Mouse (Mus musculus) liver, embryonic 16.5 days (tissue): Measurements from ENCODE around the gene Ankrd61. TPM values are rescaled to one million over a fixed set of nuclear protein-coding genes. Genes with fewer than 3 reads are reported as not detected.

Experiments
- ATAC-seq: fragments of 200-750 bp; cut with Nextera tagmentation; 2 replicates; pipeline ENCODE4 v1.8.0; 2017; ENCODE audit warnings: low read depth, mild to moderate bottlenecking, moderate number of reproducible peaks, moderate library complexity
- H3K27ac ChIP-seq: fragments of 300-500 bp; sonication (generic); 2 replicates; pipeline ENCODE4 v1.5.1; 2014; ENCODE audit warnings: mild to moderate bottlenecking, low read length
- H3K27me3 ChIP-seq: fragments of 300-500 bp; sonication (generic); 2 replicates; pipeline ENCODE4 v1.6.1; 2014; ENCODE audit warnings: low read depth, low read length, mixed read lengths; ENCODE audit not compliant: control insufficient read depth, insufficient read depth
- H3K36me3 ChIP-seq: fragments of 300-500 bp; sonication (generic); 2 replicates; pipeline ENCODE4 v1.6.1; 2014; ENCODE audit warnings: mild to moderate bottlenecking; ENCODE audit not compliant: control insufficient read depth, insufficient read depth
- H3K4me1 ChIP-seq: fragments of 300-500 bp; sonication (generic); 2 replicates; pipeline ENCODE4 v1.6.1; 2014; ENCODE audit warnings: low read depth, low read length, mixed read lengths; ENCODE audit not compliant: control insufficient read depth
- H3K4me2 ChIP-seq: fragments of 300-500 bp; sonication (generic); 2 replicates; pipeline ENCODE4 v1.6.1; 2014; ENCODE audit warnings: low read depth, low read length, mixed read lengths
- H3K4me3 ChIP-seq: fragments of 300-500 bp; sonication (generic); 2 replicates; pipeline ENCODE4 v1.5.1; 2014; ENCODE audit warnings: low read depth, mild to moderate bottlenecking, low read length
- H3K9ac ChIP-seq: fragments of 300-500 bp; sonication (generic); 2 replicates; pipeline ENCODE4 v1.6.1; 2014; ENCODE audit warnings: low read depth, low read length
- H3K9me3 ChIP-seq: fragments of 300-500 bp; sonication (generic); replicated peaks from 2 replicates; pipeline ENCODE4 v1.6.1; 2016; ENCODE audit warnings: low read length; ENCODE audit not compliant: control insufficient read depth
- WGBS: fragments of 180-500 bp; shearing (Covaris S2); extraction: QIAGEN DNeasy Blood & Tissue Kit; methylation state at CpG from one replicate; pipeline ENCODE4 v1.1.7; 2014; ENCODE audit not compliant: insufficient replicate concordance; 5-methylcytosine and 5-hydroxymethylcytosine counted together
- polyA plus RNA-seq: library from polyadenylated mRNA; unstranded; fragments of >200 nt; fragmentation: Nextera tagmentation; extraction: Ambion mirVana; gene quantifications from 2 replicates; pipeline ENCODE4 v1.2.1, GENCODE M21; 2015

Gene Ankrd61
- polyA plus RNA-seq, 1 experiment from 2014 or later = 0.52 TPM

DNA sequence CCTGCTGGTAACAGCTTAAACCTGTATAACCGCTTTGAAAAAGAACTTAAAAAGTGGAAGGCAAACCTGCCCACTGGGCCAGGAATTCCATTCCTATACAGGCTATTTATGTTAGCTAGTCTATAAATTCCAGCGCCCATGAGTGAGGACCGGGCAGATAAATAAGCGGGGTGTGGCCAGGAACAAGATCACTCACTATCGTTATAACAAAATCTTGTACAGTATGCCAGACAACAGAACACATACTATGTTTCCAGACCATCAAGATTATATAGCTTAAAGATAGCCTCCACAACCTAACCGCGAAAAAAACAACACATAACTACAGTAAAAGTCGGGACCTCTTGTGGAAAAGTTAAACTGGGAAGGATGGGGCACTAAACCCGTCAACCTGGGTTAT is 11.4 kb upstream of the Ankrd61 start:
- ATAC-seq = peak; percentile 33

DNA sequence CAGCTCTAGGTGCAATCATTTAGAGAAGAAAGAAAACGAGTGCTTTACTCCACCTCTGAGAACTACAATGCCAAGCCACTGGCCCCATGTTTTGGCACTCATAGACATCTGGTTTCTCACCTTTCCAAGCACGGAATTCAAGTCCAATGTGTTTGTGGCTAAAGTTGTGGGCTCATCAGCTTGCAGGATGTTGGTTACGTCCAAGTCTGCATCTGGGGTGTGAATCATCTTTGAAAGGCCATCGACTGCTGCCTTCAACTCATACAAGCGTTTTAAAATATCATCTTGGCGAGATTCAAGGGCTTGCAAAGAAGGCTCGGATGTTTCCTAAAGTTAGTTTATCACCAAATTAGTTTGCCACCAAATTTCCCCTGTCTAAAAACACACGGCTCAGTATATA is 8.9 kb upstream of the Ankrd61 start:
- no peak for ATAC-seq
- H3K4me2 ChIP-seq = no peak overlapping the region
- no peak overlapping the region for H3K9ac ChIP-seq
- no peaks in the 10 kb centered on the region for H3K9me3 ChIP-seq
- H3K27me3 ChIP-seq = no peaks in the 10 kb centered on the region
- H3K4me3 ChIP-seq = no peak overlapping the region
- H3K4me1 ChIP-seq = peaks cover 40% of the 10 kb centered on the region
- H3K36me3 ChIP-seq = peaks cover 42% of the 10 kb centered on the region
- 81% methylated on average over 8 of the region's 8 CpGs for WGBS
- H3K27ac ChIP-seq = no peak overlapping the region

More for the DNA sequence above, 11.4 kb upstream of the Ankrd61 start:
- Histone ChIP-seq H3K27me3 (no peaks in the 10 kb centered on the region), H3K9me3 (no peaks in the 10 kb centered on the region), H3K4me2 (peak overlapping the region; percentile 90), H3K4me1 (peaks cover 25% of the 10 kb centered on the region), H3K9ac (peak overlapping the region; percentile 79), H3K4me3 (peak overlapping the region; percentile 72), H3K27ac (peak overlapping the region; percentile 97), H3K36me3 (peaks cover 21% of the 10 kb centered on the region)
- WGBS = under 1% methylated on average over 9 of the region's 9 CpGs

DNA sequence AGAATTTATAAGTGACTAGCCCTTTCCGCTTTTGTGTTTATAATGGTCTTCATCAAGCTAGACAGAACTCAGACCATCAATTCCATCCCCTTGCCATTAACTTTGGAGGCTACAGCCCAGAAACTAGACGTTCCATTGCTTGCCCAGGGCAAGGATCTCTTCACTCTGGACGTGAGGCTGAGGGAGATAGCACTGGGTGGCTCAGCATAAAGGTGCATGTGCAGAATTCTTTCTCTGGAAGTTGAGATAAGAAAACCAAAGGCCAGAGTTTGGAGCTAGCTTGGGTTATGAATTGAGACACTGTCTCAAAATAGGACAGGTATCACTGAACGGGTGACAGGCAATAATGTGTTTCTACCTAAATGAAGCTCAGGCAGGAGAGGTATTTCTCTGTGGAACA is 6.3 kb upstream of the Ankrd61 start:
- no peak overlapping the region for H3K27ac ChIP-seq

DNA sequence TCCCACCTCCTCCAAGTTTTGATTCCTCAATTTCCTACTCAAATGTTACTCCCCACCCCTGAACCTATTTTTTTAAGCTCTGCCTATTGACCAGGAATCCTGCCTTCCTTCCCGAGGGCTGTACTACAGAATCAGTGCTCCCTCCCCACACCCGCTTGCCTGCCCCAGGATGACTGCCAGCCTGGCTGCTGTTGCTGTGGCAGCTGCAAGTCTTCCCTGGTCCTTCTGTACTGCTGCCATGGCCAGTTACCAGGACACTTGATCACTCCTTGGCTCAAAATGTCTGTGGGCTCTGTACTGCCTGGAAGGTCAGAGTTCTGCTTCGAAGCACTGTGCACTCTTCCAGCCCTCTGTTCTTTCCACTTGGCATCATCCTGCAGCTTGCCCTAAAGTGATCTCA is 4.6 kb upstream of the Ankrd61 start:
- no peak for ATAC-seq
- 83% methylated on average over 3 of the region's 3 CpGs for WGBS
- Histone ChIP-seq H3K4me2 (no peak overlapping the region), H3K27me3 (no peaks in the 10 kb centered on the region), H3K27ac (no peak overlapping the region), H3K36me3 (peaks cover 85% of the 10 kb centered on the region), H3K4me3 (no peak overlapping the region), H3K9ac (no peak overlapping the region), H3K9me3 (no peaks in the 10 kb centered on the region), H3K4me1 (peaks cover 15% of the 10 kb centered on the region)

More for the DNA sequence above, 6.3 kb upstream of the Ankrd61 start:
- no peak overlapping the region for H3K4me2 ChIP-seq
- peaks cover 68% of the 10 kb centered on the region for H3K36me3 ChIP-seq
- H3K9me3 ChIP-seq = no peaks in the 10 kb centered on the region
- H3K4me1 ChIP-seq = peaks cover 31% of the 10 kb centered on the region
- no peaks in the 10 kb centered on the region for H3K27me3 ChIP-seq
- no peak overlapping the region for H3K9ac ChIP-seq
- peak; percentile 62 for ATAC-seq
- H3K4me3 ChIP-seq = no peak overlapping the region
- WGBS = 33% methylated on average over 4 of the region's 4 CpGs

DNA sequence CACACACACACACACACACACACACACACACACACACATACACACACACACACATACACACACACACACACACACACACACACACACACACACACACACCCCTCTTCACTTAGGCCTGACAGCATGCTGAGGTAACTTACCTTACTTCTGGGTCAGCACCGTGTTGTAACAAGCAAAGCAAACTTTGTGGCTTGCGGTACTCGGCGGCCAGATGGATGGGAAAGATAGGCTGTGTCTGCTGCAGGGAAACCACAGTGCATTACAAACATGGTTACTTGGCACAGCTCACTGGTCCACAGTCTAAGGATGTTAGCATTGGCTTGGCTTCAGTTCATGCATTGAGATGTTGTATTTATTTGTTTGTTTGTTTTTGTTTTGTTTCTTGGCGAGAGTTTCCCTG is 4.1 kb downstream of the Ankrd61 start:
- H3K4me3 ChIP-seq = no peak overlapping the region
- no peak overlapping the region for H3K9ac ChIP-seq
- H3K4me2 ChIP-seq = no peak overlapping the region
- no peaks in the 10 kb centered on the region for H3K9me3 ChIP-seq
- WGBS = 15% methylated on average over 5 of the region's 5 CpGs
- peaks cover 91% of the 10 kb centered on the region for H3K36me3 ChIP-seq
- H3K4me1 ChIP-seq = peaks cover 17% of the 10 kb centered on the region
- H3K27me3 ChIP-seq = no peaks in the 10 kb centered on the region
- H3K27ac ChIP-seq = no peak overlapping the region
- ATAC-seq = peak; percentile 53

DNA sequence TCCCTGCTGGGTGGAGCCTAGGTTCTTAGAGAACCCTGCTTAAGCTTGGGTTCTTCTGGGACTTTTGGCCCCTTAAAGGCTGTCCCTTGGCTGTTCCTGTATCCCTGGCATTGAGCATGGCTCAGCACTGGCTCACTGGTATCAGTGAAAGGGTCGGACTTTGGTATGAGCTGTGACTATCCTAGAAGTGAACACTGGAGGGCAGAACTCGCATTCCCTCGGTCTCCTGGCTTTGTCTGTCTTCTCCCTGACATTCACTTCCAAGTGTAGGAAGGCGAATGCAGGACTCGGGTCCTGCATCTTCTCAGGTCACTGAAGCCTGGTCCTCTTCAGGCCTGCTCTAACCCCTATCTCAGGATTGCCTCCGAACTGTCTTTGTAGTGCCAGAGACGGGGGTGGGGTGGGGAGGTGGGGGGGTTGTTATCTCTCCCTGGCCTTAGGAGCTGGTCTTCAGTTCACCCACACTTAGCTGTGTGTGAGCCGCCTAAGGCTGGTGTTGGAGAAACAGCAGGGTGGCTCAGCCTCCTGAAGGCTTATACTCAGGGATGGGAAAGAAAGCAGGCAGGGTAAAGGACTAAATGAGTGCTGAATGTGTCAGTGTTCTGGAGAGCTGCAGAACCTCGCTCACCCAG is 5.1 kb downstream of the Ankrd61 start:
- no peak overlapping the region for H3K4me2 ChIP-seq
- no peaks in the 10 kb centered on the region for H3K27me3 ChIP-seq
- ATAC-seq = 0 out of 2 replicates have a peak, but pooled peaks have one; percentile 15
- H3K36me3 ChIP-seq = peaks cover 91% of the 10 kb centered on the region
- H3K4me1 ChIP-seq = peaks cover 17% of the 10 kb centered on the region
- H3K9me3 ChIP-seq = no peaks in the 10 kb centered on the region
- 53% methylated on average over 9 of the region's 9 CpGs for WGBS
- H3K9ac ChIP-seq = no peak overlapping the region
- no peak overlapping the region for H3K27ac ChIP-seq
- no peak overlapping the region for H3K4me3 ChIP-seq

DNA sequence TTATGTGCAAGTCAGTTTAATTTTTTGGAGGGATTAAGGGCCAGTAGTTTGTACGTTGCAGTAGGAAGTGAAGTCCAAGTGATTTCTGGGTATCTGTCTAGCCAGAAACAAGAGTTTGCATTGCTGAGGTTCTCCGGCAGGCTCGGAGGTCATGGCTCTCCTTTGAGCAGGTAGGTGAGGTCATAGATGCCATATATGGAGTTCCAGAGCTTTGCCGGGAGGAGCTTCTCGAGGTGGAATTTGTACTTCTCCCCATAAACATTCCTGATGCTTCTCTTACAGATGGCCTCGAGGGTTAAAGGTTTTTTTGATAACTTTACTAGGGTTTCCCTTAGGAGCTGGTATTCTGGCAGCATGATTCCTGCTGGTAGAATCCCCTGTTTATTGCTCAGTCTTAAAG is 6.7 kb downstream of the Ankrd61 start:
- Histone ChIP-seq H3K9me3 (no peaks in the 10 kb centered on the region), H3K27ac (no peak overlapping the region), H3K4me2 (no peak overlapping the region), H3K4me3 (no peak overlapping the region), H3K27me3 (no peaks in the 10 kb centered on the region), H3K4me1 (peaks cover 17% of the 10 kb centered on the region), H3K36me3 (peaks cover 95% of the 10 kb centered on the region), H3K9ac (no peak overlapping the region)
- WGBS = 76% methylated on average over 6 of the region's 6 CpGs
- ATAC-seq = no peak

DNA sequence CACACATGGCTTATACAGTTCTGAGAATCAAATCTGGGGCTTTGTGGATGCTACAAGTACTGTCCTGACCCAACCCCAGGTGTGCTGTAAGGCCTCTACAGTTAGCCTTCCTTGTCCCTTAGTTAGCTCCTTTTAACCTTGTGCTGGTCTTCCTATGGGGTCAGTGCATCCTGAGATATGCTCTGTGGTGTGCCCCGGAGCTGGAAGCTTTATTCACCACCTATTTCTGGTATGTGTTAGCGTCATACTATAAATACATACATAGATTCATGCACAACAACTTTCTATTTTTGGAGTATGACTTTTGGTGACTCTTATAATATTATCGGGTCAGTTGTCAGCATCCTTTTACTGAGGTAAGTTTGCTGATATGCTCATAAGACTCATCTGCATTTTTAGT is 12.2 kb downstream of the Ankrd61 start:
- Histone ChIP-seq H3K4me3 (no peak overlapping the region), H3K4me1 (no peaks in the 10 kb centered on the region), H3K9me3 (no peaks in the 10 kb centered on the region), H3K27ac (no peak overlapping the region), H3K9ac (no peak overlapping the region), H3K27me3 (no peaks in the 10 kb centered on the region), H3K4me2 (no peak overlapping the region), H3K36me3 (peaks cover 99% of the 10 kb centered on the region)
- WGBS = 95% methylated on average over 3 of the region's 3 CpGs
- no peak for ATAC-seq

DNA sequence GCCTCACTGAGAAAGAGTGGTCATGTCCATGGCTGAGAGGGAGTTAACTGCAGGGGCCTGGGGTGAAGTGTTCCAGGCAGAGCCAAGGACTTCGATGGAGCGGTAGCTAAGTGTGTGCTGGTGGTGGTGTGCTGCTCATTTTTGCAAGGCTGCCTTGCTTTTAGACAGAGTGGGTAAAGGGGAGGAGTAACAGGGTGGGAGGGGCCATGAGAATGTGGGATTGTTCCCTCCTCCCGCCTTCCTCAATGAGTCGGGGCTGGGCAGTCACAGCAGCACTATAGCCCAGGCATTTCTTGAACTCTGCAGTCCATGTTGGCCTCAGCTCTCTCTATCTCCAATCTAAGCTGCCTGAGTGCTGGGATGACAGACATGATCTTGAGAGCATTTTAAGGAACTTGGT is 22.9 kb downstream of the Ankrd61 start:
- H3K9me3 ChIP-seq = no peaks in the 10 kb centered on the region
- peaks cover 4% of the 10 kb centered on the region for H3K4me1 ChIP-seq
- no peak overlapping the region for H3K4me2 ChIP-seq
- H3K27me3 ChIP-seq = no peaks in the 10 kb centered on the region
- peak; percentile 27 for ATAC-seq
- no peak overlapping the region for H3K4me3 ChIP-seq
- WGBS = 70% methylated on average over 4 of the region's 4 CpGs
- peaks cover 78% of the 10 kb centered on the region for H3K36me3 ChIP-seq
- no peak overlapping the region for H3K9ac ChIP-seq
- no peak overlapping the region for H3K27ac ChIP-seq
